ENCODE assay signal across 1 mouse cellular context in the genomic region with DNA sequence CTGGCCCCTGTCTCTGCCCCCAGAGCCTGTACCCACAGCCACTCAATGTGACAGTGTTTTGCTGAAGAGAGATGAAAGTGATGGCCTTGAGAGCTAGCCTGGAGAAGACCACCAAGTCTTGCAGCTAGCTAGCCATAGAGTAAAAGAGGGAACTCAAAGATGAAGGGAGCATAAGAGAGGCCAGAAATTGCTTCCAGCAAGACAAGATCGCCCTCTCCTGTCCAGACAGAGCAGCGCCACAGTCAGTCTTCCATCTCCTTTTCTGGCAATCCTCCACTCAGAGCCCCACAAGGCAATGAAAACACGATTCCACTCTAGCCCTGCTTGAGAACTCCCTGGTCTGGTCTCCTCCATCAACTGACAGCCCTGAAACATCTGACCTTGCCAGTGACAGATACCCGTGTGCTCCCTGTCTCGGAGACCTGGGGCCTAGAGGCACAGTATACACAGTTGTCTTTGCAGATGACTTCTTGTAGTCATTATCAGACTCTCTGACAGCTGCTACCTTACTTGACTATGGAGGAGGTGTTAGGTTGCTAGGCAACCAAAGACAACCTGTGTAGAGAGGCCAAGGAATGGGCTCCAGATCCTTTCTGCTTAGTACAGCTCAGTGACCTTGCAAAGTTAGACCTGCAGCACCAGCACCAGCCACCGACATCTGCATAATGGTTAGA.
TF ChIP-seq lines count a peak whose summit lies in the region.

No protein-coding gene starts in this region.

TF ChIP-seq in CH12.LX, 34 proteins besides CTCF, POLR2A, EP300 and RAD21:
- TF ChIP-seq ZC3H11A (IDR thresholded peaks at IDR 0.05; ENCODE audit: low read depth, low read length) (peak; percentile 68), SMC3 (IDR thresholded peaks at IDR 0.05; ENCODE audit: low read depth, low read length) (peak; percentile 86), NELFE (IDR thresholded peaks at IDR 0.05; ENCODE audit: low read depth, low read length) (no peak)
TF ChIP-seq in CH12.LX: peak in this region for 2.
